Mouse (Mus musculus) adrenal gland, adult 18-20 months (tissue): Measurements from ENCODE around the gene Impdh2. TPM values are rescaled to one million over a fixed set of nuclear protein-coding genes. Genes with fewer than 3 reads are reported as not detected.
A peak's percentile ranks its signal among the peaks of the same experiment; 100 is the strongest.

ENCODE experiments used
- DNase-seq, 2 experiments: peaks; one replicate each; pipeline ENCODE4 v3.0.0; 2021 to 2022; ENCODE audit warnings: low spot score in 2 of 2
- total RNA-seq, 2 experiments: library from RNA; stranded (reverse); gene quantifications; 1 replicate in 1 of 2; 2 replicates in 1 of 2; pipeline ENCODE4 v1.2.3; 2021

The Impdh2 gene
- total RNA-seq, 2 experiments from 2014 or later: 99.7 to 135 TPM

GRCm38 (mm10) chr9:108569381-108570206 is 9.5 kb downstream of the Impdh2 start, which contains the start of gene Dalrd3:
Dalrd3 (plus strand) TSS chr9:108569886.
- peak; percentile 75 to 77 for DNase-seq

GRCm38 (mm10) chr9:108570207-108570896 is 10.3 kb downstream of the Impdh2 start:
- DNase-seq: peak; percentile 75 to 78

- no peak for DNase-seq
These were observed 11.4 kb downstream of the Impdh2 start for GRCm38 (mm10) chr9:108571401-108571973.

- no peak for DNase-seq
These were observed 12.2 kb downstream of the Impdh2 start for GRCm38 (mm10) chr9:108572321-108572720.

- DNase-seq: peak; percentile 32 to 52
These were observed 13.9 kb downstream of the Impdh2 start for GRCm38 (mm10) chr9:108573774-108574690.

GRCm38 (mm10) chr9:108574921-108575320 is 14.8 kb downstream of the Impdh2 start:
- no peak for DNase-seq

- DNase-seq: no peak
These were observed 15.5 kb downstream of the Impdh2 start for GRCm38 (mm10) chr9:108575321-108576297.

- no peak for DNase-seq
These were observed 16.9 kb downstream of the Impdh2 start for GRCm38 (mm10) chr9:108577025-108577424.

GRCm38 (mm10) chr9:108577934-108578544 is 18.0 kb downstream of the Impdh2 start:
- peak in 1 of 2 experiments; percentile 36 for DNase-seq

GRCm38 (mm10) chr9:108578545-108579343 is 18.7 kb downstream of the Impdh2 start, which contains the start of gene Wdr6:
Wdr6 (minus strand) TSS chr9:108578739.
- peak; percentile 77 to 81 for DNase-seq

GRCm38 (mm10) chr9:108579344-108579690 is 19.2 kb downstream of the Impdh2 start:
- peak in 1 of 2 experiments; percentile 35 for DNase-seq

- peak in 1 of 2 experiments; percentile 39 for DNase-seq
These were observed 27.6 kb downstream of the Impdh2 start for GRCm38 (mm10) chr9:108587571-108588180.

- DNase-seq: no peak
These were observed 29.1 kb downstream of the Impdh2 start for GRCm38 (mm10) chr9:108589229-108589628.

GRCm38 (mm10) chr9:108591462-108591861 is 31.4 kb downstream of the Impdh2 start:
- no peak for DNase-seq

- no peak for DNase-seq
These were observed 34.3 kb downstream of the Impdh2 start for GRCm38 (mm10) chr9:108594354-108594753.

- peak; percentile 66 to 67 for DNase-seq
These were observed 37.1 kb downstream of the Impdh2 start, which contains the start of gene P4htm for GRCm38 (mm10) chr9:108596998-108597764. P4htm (minus strand) TSS chr9:108597667.

- DNase-seq: no peak
These were observed 39.0 kb downstream of the Impdh2 start for GRCm38 (mm10) chr9:108599021-108599566.
